Mouse (Mus musculus) intestine, embryonic 16.5 days (tissue): ENCODE measurements around the gene Fcnb. TPM values are rescaled to one million over a fixed set of nuclear protein-coding genes. Genes with fewer than 3 reads are reported as not detected.

ENCODE experiments used
- ATAC-seq: fragments of 200-750 bp; cut with Nextera tagmentation; 2 replicates; pipeline ENCODE4 v1.8.0; 2017; ENCODE audit warnings: moderate TSS enrichment, moderate library complexity
- H3K27ac ChIP-seq: fragments of 300-500 bp; sonication (generic); 2 replicates; pipeline ENCODE4 v1.5.1; 2014; ENCODE audit warnings: mild to moderate bottlenecking, low read length
- H3K27me3 ChIP-seq: fragments of 300-500 bp; sonication (generic); replicated peaks from 2 replicates; pipeline ENCODE4 v1.6.1; 2014; ENCODE audit warnings: low read length, control low read depth, mixed read lengths; ENCODE audit not compliant: control insufficient read depth, insufficient read depth
- H3K36me3 ChIP-seq: fragments of 300-500 bp; sonication (generic); 2 replicates; pipeline ENCODE4 v1.6.1; 2014; ENCODE audit warnings: low read length, control low read depth; ENCODE audit not compliant: control insufficient read depth, insufficient read depth
- H3K4me1 ChIP-seq: fragments of 300-500 bp; sonication (generic); 2 replicates; pipeline ENCODE4 v1.6.1; 2014; ENCODE audit warnings: low read length, control low read depth, mixed read lengths; ENCODE audit not compliant: control insufficient read depth, insufficient read depth
- H3K4me2 ChIP-seq: fragments of 300-500 bp; sonication (generic); 2 replicates; pipeline ENCODE4 v1.6.1; 2014; ENCODE audit warnings: low read depth, low read length, control low read depth
- H3K4me3 ChIP-seq: fragments of 300-500 bp; sonication (generic); 2 replicates; pipeline ENCODE4 v1.5.1; 2014; ENCODE audit warnings: mild to moderate bottlenecking, low read length
- H3K9ac ChIP-seq: fragments of 300-500 bp; sonication (generic); 2 replicates; pipeline ENCODE4 v1.6.1; 2014; ENCODE audit warnings: low read depth, low read length
- H3K9me3 ChIP-seq: fragments of 300-500 bp; sonication (generic); 2 replicates; pipeline ENCODE4 v1.6.1; 2016; ENCODE audit warnings: low read length, control low read depth; ENCODE audit not compliant: control insufficient read depth
- WGBS: fragments of 180-500 bp; shearing (Covaris S2); extraction: QIAGEN DNeasy Blood & Tissue Kit; methylation state at CpG from one replicate; pipeline ENCODE4 v1.1.7; 2014; 5-methylcytosine and 5-hydroxymethylcytosine counted together
- polyA plus RNA-seq: library from polyadenylated mRNA; unstranded; fragments of >200 nt; fragmentation: Nextera tagmentation; extraction: Ambion mirVana; gene quantifications from 2 replicates; pipeline ENCODE4 v1.2.1, GENCODE M21; 2015

Fcnb gene
- polyA plus RNA-seq, 1 experiment from 2014 or later, result 1.0 TPM

- Histone ChIP-seq H3K4me3 (no peak overlapping the region), H3K4me2 (no peak overlapping the region), H3K4me1 (no peaks in the 10 kb centered on the region), H3K27ac (no peak overlapping the region), H3K36me3 (no peaks in the 10 kb centered on the region), H3K9ac (no peak overlapping the region), H3K27me3 (no peaks in the 10 kb centered on the region), H3K9me3 (no peaks in the 10 kb centered on the region)
- no peak for ATAC-seq
- WGBS, result 54% methylated on average over 5 of the region's 5 CpGs
Observed at GRCm38 (mm10) chr2:28108763-28109162, 24.1 kb upstream of the Fcnb start.

GRCm38 (mm10) chr2:28106002-28106401 lies 21.3 kb upstream of the Fcnb start:
- Histone ChIP-seq H3K4me2 (no peak overlapping the region), H3K36me3 (no peaks in the 10 kb centered on the region), H3K9me3 (no peaks in the 10 kb centered on the region), H3K27me3 (no peaks in the 10 kb centered on the region), H3K9ac (no peak overlapping the region), H3K27ac (no peak overlapping the region), H3K4me3 (no peak overlapping the region), H3K4me1 (no peaks in the 10 kb centered on the region)
- no peak for ATAC-seq
- 64% methylated on average over 2 of the region's 2 CpGs for WGBS

GRCm38 (mm10) chr2:28103653-28104052 lies 19.0 kb upstream of the Fcnb start:
- Histone ChIP-seq H3K4me2 (no peak overlapping the region), H3K4me1 (peaks cover 4% of the 10 kb centered on the region; the same call in 1 of the 2 replicates), H3K27me3 (no peaks in the 10 kb centered on the region), H3K9me3 (no peaks in the 10 kb centered on the region), H3K4me3 (no peak overlapping the region), H3K36me3 (no peaks in the 10 kb centered on the region), H3K9ac (no peak overlapping the region), H3K27ac (no peak overlapping the region)
- no peak for ATAC-seq
- WGBS, result 48% methylated on average over 2 of the region's 2 CpGs

- Histone ChIP-seq H3K4me1 (peaks cover 4% of the 10 kb centered on the region), H3K9ac (no peak overlapping the region), H3K4me3 (no peak overlapping the region), H3K27ac (no peak overlapping the region), H3K4me2 (no peak overlapping the region), H3K36me3 (no peaks in the 10 kb centered on the region), H3K9me3 (no peaks in the 10 kb centered on the region), H3K27me3 (no peaks in the 10 kb centered on the region)
- no peak for ATAC-seq
- WGBS, result 80% methylated on average over 2 of the region's 2 CpGs
Observed at GRCm38 (mm10) chr2:28101892-28102291, 17.2 kb upstream of the Fcnb start.

- Histone ChIP-seq H3K4me1 (peaks cover 4% of the 10 kb centered on the region), H3K4me3 (no peak overlapping the region), H3K27ac (no peak overlapping the region), H3K9ac (no peak overlapping the region), H3K9me3 (no peaks in the 10 kb centered on the region), H3K4me2 (no peak overlapping the region), H3K36me3 (no peaks in the 10 kb centered on the region), H3K27me3 (no peaks in the 10 kb centered on the region)
- 72% methylated on average over 9 of the region's 9 CpGs for WGBS
- no peak for ATAC-seq
Observed at GRCm38 (mm10) chr2:28100796-28101483, 16.3 kb upstream of the Fcnb start.

GRCm38 (mm10) chr2:28098547-28099505 lies 14.1 kb upstream of the Fcnb start:
- Histone ChIP-seq H3K9me3 (no peaks in the 10 kb centered on the region), H3K4me2 (peak overlapping the region; percentile 38), H3K27me3 (no peaks in the 10 kb centered on the region), H3K36me3 (no peaks in the 10 kb centered on the region), H3K9ac (peak overlapping the region; percentile 37; the same call in 1 of the 2 replicates), H3K4me3 (no peak overlapping the region), H3K4me1 (peaks cover 4% of the 10 kb centered on the region), H3K27ac (no peak overlapping the region)
- 10% methylated on average over 24 of the region's 24 CpGs for WGBS
- ATAC-seq, result no peak

- H3K9me3 ChIP-seq, result no peaks in the 10 kb centered on the region
- no peaks in the 10 kb centered on the region for H3K27me3 ChIP-seq
- no peaks in the 10 kb centered on the region for H3K36me3 ChIP-seq
- no peak overlapping the region for H3K4me3 ChIP-seq
- H3K27ac ChIP-seq, result no peak overlapping the region
- 72% methylated on average over 6 of the region's 6 CpGs for WGBS
- ATAC-seq, result no peak
- no peak overlapping the region for H3K9ac ChIP-seq
- no peak overlapping the region for H3K4me2 ChIP-seq
- peaks cover 4% of the 10 kb centered on the region for H3K4me1 ChIP-seq
Observed at GRCm38 (mm10) chr2:28096751-28097309, 12.1 kb upstream of the Fcnb start.

GRCm38 (mm10) chr2:28092099-28092498 lies 7.4 kb upstream of the Fcnb start:
- Histone ChIP-seq H3K27ac (no peak overlapping the region), H3K4me1 (no peaks in the 10 kb centered on the region; the same call in 1 of the 2 replicates), H3K36me3 (no peaks in the 10 kb centered on the region), H3K27me3 (no peaks in the 10 kb centered on the region), H3K4me2 (no peak overlapping the region), H3K9ac (no peak overlapping the region), H3K9me3 (no peaks in the 10 kb centered on the region), H3K4me3 (no peak overlapping the region)
- WGBS, result 87% methylated on average over 8 of the region's 8 CpGs
- no peak for ATAC-seq

- H3K4me3 ChIP-seq, result no peak overlapping the region
- H3K36me3 ChIP-seq, result no peaks in the 10 kb centered on the region
- no peaks in the 10 kb centered on the region for H3K9me3 ChIP-seq
- no peaks in the 10 kb centered on the region; the same call in 1 of the 2 replicates for H3K4me1 ChIP-seq
- no peaks in the 10 kb centered on the region for H3K27me3 ChIP-seq
- 76% methylated on average over 6 of the region's 6 CpGs for WGBS
- H3K4me2 ChIP-seq, result no peak overlapping the region
- H3K27ac ChIP-seq, result no peak overlapping the region
- ATAC-seq, result no peak
- no peak overlapping the region for H3K9ac ChIP-seq
Observed at GRCm38 (mm10) chr2:28091042-28091441, 6.4 kb upstream of the Fcnb start.
